Mouse (Mus musculus) urinary bladder, postnatal 4 days (tissue): Measurements from ENCODE around the gene Tgif1.

Source experiments
- DNase-seq, 2 experiments: peaks; one replicate each; pipeline ENCODE4 v3.0.0; 2021 to 2022; ENCODE audit warnings: low spot score in 2 of 2

Tgif1 gene

DNA sequence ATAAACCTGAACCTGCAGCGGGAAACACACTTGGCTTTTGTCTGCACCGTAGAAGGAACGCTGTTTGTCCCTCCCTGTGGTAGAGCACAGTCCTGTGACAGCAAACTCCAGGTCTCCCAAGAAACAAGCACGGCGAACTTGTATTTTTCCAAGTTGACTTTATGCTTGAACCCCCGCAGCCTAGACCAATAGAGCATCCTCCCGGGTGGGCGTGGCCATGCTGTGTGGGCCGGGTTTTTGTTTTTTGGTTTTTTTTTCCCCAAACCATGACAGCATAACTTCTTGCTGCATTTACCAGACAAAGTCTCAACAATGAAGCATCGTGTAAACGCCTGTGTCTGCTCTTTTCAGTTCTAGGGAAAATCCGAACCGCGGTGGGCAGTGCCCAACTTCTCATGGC is 44.5 kb downstream of the Tgif1 start:
- no peak for DNase-seq

DNA sequence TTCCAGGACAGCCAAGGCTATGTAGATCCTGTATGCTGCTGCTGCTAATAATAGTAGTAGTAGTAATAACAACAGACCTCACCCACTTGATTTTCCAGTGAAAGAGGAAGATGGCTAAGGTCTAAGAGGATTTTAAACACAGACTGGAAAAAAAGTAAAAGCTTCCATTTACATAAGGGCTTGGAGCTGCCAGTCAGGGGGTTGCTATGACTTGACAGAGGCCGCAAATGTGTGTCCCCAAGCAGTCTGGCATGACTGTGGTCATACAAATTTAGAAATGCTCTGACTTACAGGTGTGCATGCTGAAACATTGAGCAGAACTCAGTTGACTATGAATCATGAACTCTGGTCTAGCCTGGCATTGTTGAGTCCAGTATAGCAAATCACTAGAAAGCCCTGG is 45.5 kb downstream of the Tgif1 start:
- no peak for DNase-seq

DNA sequence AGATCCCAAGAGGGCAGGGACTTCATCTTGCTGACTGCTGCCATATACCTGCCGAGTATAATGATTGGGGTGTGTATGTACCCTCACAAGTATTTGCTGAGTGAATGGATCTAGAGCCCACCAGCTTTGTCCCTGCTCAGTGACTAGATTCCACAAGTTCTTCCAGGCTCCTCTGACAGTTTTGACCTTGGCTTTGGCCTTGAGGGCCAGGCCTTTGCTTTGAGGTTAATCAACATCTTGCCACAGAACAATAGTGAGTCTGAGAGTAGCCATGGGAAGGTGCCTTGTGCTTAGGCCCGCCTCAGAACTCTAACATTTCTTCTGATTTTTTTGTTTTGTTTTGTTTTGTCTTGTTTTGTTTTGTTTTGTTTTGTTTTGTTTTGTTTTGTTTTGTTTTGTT is 46.7 kb downstream of the Tgif1 start:
- DNase-seq: no peak

DNA sequence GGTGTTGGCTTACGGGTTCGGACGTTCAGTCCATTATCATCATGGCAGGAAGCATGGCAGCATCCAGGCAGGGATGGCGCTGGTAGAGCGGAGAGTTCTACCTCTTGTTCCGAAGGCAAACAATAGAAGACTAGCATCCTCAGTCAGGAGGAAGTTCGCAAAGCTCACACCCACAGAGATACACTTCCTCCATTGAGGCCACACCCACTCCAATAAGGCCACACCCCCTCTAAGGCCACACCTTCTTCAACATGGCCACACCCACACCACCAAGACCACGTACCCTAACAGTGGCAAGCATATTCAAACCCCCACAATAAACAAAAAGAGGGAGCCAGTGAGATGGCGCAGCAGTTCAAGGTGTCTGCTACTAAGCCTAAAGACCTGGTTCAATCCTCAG is 47.5 kb downstream of the Tgif1 start:
- DNase-seq: no peak

DNA sequence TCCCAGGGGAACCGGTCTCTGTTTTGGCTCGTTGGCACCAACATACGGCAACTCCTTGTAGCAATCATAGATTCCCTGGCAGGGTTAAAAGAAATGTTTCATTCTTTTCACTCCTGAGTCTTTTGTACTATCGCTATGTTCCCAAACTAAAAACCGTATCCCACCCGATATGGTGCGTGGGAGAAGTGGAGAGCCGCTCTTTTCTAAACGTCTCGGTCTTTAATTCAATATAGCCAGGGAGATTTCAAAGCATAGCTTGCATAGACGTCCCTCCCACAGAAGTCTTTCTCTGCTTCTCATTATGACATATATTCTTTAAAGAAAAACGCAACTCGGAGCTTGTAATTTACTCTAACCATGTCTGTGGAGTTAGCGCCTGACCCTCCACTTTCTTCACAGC is 51.3 kb downstream of the Tgif1 start:
- no peak for DNase-seq

DNA sequence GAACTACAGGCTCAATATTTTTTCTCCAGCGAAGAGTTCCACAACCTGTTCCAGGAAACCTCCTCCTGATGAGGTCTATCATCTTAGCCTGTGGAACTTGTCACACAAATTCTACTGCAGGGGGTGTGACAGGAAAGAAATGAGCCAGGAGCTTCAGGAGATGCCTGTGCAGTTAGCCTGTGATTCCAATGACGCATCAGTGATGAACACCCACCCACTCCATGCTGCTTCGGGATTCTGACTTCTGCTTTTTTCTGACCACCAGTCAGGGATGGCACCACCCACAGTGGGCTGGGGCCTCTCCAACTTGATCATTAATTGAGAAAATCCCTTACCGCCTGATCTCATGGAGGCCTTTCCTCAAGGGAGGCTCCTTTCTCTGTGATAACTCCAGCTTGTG is 54.1 kb downstream of the Tgif1 start:
- DNase-seq: no peak

DNA sequence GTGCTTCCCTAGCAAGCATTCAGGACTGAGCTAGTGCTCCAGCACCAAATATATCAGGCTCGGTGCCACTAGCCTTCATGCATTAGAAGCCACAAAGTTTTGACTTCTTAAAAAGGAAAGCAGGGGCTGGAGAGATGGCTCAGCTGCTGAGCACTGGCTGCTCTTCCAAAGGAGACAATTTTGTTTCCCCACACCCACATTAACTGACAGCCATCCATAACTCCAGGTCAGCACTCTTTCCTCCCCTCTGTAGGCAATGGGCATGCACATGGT is 55.6 kb downstream of the Tgif1 start:
- DNase-seq: no peak

DNA sequence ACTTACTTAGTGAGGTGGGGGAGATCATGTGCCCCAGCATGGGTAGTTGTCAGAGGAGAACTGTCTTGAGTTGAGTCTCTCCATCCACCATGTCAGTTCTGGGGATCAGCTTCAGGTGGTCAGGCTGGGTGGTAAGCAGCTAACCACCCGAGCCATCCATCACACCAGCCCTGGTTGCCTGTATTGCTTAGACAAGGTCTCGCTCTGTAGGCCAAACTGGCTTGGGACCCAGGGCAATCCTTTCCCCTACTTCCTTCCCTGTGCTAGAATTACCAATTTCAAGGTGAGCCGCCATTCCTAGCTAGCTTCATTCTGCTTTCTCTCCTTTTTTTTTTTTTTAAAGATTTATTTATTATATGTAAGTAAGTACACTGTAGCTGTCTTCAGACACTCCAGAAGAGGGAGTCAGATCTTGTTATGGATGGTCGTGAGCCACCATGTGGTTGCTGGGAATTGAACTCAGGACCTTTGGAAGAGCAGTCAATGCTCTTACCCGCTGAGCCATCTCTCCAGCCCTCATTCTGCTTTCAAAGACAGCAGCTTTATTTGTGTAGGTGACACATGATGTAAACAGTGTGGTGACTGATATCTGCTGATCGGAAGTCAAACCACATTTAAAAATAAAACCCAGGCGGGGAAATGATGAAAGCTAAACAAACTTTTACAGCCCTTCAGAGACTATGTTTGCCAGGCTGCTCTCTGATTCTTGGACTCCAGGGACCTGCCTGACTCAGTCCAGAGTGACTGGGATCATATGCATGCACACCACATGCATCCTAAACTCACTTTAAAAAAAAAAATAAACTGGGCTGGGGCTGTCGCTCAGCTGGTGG is 56.2 kb downstream of the Tgif1 start:
- DNase-seq: no peak

DNA sequence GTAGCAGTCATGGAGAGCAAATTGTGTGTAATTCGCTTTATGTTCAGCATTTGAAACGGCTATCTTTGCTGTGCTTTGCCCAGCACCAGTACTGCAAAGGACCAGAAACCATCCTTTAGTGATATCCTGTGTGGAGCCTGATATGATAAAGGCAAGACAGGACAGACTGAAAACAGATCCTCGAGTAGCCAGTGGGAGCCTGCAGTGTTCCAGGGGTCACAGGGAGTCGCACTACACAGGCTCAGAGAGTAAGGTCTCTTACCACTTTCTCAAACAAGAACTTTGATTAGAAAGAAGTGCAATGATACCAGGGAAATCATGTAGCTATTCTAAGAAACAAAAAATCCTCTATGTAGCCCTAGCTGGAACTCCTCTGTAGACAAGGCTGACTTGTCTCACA is 58.1 kb downstream of the Tgif1 start:
- no peak for DNase-seq

DNA sequence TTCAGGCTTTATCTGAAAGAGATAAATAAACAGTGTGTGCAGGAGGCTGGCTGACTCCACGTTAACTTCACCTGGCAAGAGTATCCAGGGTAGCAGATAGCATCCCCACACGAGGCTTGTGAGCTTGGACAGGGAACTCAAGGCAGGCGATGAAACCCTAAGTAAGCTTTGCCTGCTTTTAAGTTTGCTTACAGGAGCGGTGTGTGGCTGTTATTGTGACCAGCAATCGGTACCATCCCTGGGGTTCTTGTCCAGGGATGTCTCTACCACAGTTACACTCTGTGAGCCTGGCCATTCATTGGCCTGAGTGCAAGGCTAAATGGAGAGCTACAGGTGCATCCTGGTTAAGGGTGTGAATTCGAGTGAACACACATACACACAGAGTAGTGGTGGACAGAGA is 58.6 kb downstream of the Tgif1 start:
- DNase-seq: no peak

DNA sequence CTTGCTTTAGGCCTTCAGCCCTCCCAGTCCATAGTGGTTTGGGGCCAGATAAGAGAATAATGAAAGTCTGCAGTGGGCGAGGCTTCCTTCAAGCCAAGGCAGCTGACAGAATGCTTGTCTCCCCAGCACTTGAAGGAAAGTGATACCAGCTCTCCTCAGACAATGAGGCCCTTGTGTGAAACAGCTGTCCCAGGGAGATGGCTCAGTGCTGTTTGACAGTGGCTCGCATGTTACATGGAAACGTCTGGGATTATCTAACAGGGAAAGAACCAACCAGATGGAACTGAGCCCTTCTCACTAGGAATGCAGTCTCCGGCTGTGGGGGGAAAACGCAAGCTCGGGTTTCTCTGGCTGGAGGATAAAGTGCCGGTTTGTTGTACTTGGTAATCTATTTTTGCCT is 59.1 kb downstream of the Tgif1 start:
- DNase-seq: peak; percentile 30 to 34
